Mouse (Mus musculus): ENCODE results near the gene Ufsp1.

- TF ChIP-seq POLR2A (IDR thresholded peaks at IDR 0.05; ENCODE audit: control insufficient read depth in 1 of 2, insufficient read depth in 1 of 2, low read depth in 1 of 2, low read length in 2 of 2, poor library complexity in 1 of 2) (no peak), TBP (IDR thresholded peaks at IDR 0.05; ENCODE audit: low read depth, low read length) (no peak), ZMIZ1 (IDR thresholded peaks at IDR 0.05; ENCODE audit: low read depth, low read length) (no peak)
Observed at GRCm38 (mm10) chr5:137301253-137301652, 6.8 kb downstream of the Ufsp1 start.

Measured in MEL (cell line).